Mouse (Mus musculus) heart, postnatal 0 days (tissue): ENCODE measurements around the gene Tbcd. TPM values are rescaled to one million over a fixed set of nuclear protein-coding genes. Genes with fewer than 3 reads are reported as not detected.

Experiments
- ATAC-seq: fragments of 200-750 bp; cut with Nextera tagmentation; 2 replicates; pipeline ENCODE4 v1.8.0; 2017; ENCODE audit warnings: low read depth, moderate number of reproducible peaks, moderate library complexity; ENCODE audit not compliant: insufficient read depth
- DNase-seq: peaks from one replicate; pipeline ENCODE4 v3.0.0-alpha.2; 2016; ENCODE audit warnings: low spot score
- H3K27ac ChIP-seq: fragments of 300-500 bp; sonication (generic); 2 replicates; pipeline ENCODE4 v1.5.1; 2014; ENCODE audit warnings: low read depth, mild to moderate bottlenecking
- H3K27me3 ChIP-seq: fragments of 300-500 bp; sonication (generic); 2 replicates; pipeline ENCODE4 v1.6.1; 2014; ENCODE audit warnings: low read length, mixed read lengths; ENCODE audit not compliant: control insufficient read depth, insufficient read depth
- H3K36me3 ChIP-seq: fragments of 300-500 bp; sonication (generic); replicated peaks from 2 replicates; pipeline ENCODE4 v1.6.1; 2014; ENCODE audit warnings: low read length, mixed read lengths; ENCODE audit not compliant: control insufficient read depth, insufficient read depth
- H3K4me1 ChIP-seq: fragments of 300-500 bp; sonication (generic); 2 replicates; pipeline ENCODE4 v1.6.1; 2014; ENCODE audit warnings: antibody characterized with exemption; ENCODE audit not compliant: control insufficient read depth, insufficient read depth
- H3K4me2 ChIP-seq: fragments of 300-500 bp; sonication (generic); 2 replicates; pipeline ENCODE4 v1.6.1; 2014; ENCODE audit warnings: low read depth, mild to moderate bottlenecking, low read length, moderate library complexity
- H3K4me3 ChIP-seq: fragments of 300-500 bp; sonication (generic); 2 replicates; pipeline ENCODE4 v1.5.1; 2014; ENCODE audit warnings: low read depth, low read length
- H3K9ac ChIP-seq: fragments of 300-500 bp; sonication (generic); replicated peaks from 2 replicates; pipeline ENCODE4 v1.6.1; 2014; ENCODE audit warnings: low read depth, low read length, mixed read lengths
- H3K9me3 ChIP-seq: fragments of 300-500 bp; sonication (generic); replicated peaks from 2 replicates; pipeline ENCODE4 v1.6.1; 2016; ENCODE audit warnings: low read length; ENCODE audit not compliant: control insufficient read depth
- CTCF ChIP-seq: IDR thresholded peaks from 2 replicates; pipeline ENCODE4 v1.5.1; 2016; ENCODE audit warnings: antibody characterized with exemption, control low read depth, low read depth
- EP300 ChIP-seq: IDR thresholded peaks from 2 replicates; pipeline ENCODE4 v1.6.1; 2016; ENCODE audit warnings: antibody characterized with exemption, low read depth
- WGBS: fragments of 180-500 bp; shearing (Covaris S2); extraction: QIAGEN DNeasy Blood & Tissue Kit; methylation state at CpG from one replicate; pipeline ENCODE4 v1.1.7; 2014; 5-methylcytosine and 5-hydroxymethylcytosine counted together
- polyA plus RNA-seq: library from polyadenylated mRNA; unstranded; fragments of >200 nt; fragmentation: Nextera tagmentation; extraction: Ambion mirVana; gene quantifications from 2 replicates; pipeline ENCODE4 v1.2.1, GENCODE M21; 2015
- total RNA-seq: library from RNA; depleted of rRNA; stranded (reverse); fragments of >200 nt; gene quantifications from 2 replicates; pipeline ENCODE4 v1.2.3, GENCODE M21; 2014; ENCODE audit warnings: low replicate concordance

Gene Tbcd
- total and polyA plus RNA-seq, 2 experiments from 2014 or later, result 16.1 to 29.1 TPM

GRCm38 (mm10) chr11:121552846-121553457 lies 101.2 kb downstream of the Tbcd start:
- no peak overlapping the region for H3K4me3 ChIP-seq
- no peak overlapping the region for H3K27ac ChIP-seq
- no peak overlapping the region for H3K4me2 ChIP-seq
- no peak overlapping the region for H3K9ac ChIP-seq
- 71% methylated on average over 7 of the region's 7 CpGs for WGBS
- ATAC-seq (no peak), DNase-seq (no peak)
- H3K4me1 ChIP-seq, result peaks cover 8% of the 10 kb centered on the region; the same call in 1 of the 2 replicates
- H3K9me3 ChIP-seq, result no peaks in the 10 kb centered on the region
- no peaks in the 10 kb centered on the region for H3K36me3 ChIP-seq
- H3K27me3 ChIP-seq, result no peaks in the 10 kb centered on the region
- TF ChIP-seq EP300 (no peak), CTCF (no peak)

DNA sequence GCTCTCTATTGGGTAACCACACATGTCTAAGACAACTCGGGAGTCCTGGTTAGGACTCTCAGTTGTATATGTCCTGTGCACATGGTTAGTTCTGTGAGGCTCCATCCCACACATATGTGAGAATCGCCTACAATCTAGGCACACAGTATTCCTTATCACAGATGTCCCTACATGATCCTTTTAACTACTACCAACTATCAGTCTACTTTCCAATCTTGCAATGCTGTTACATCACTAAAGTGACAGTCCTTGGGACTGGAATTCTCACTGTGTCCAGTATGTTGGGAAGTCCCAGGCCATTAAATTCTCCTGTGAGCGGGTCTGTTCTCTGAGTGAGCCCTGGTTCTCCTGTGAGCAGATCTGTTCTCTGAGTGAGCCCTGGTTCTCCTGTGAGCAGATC lies 101.7 kb downstream of the Tbcd start:
- TF ChIP-seq EP300 (no peak), CTCF (no peak)
- no peaks in the 10 kb centered on the region for H3K9me3 ChIP-seq
- no peaks in the 10 kb centered on the region for H3K27me3 ChIP-seq
- no peak for ATAC-seq
- no peak overlapping the region for H3K4me2 ChIP-seq
- H3K27ac ChIP-seq, result no peak overlapping the region
- no peak overlapping the region for H3K9ac ChIP-seq
- no peaks in the 10 kb centered on the region for H3K36me3 ChIP-seq
- 80% methylated on average over 3 of the region's 3 CpGs for WGBS
- no peak overlapping the region for H3K4me3 ChIP-seq
- H3K4me1 ChIP-seq, result peaks cover 8% of the 10 kb centered on the region; the same call in 1 of the 2 replicates
- no peak for DNase-seq

DNA sequence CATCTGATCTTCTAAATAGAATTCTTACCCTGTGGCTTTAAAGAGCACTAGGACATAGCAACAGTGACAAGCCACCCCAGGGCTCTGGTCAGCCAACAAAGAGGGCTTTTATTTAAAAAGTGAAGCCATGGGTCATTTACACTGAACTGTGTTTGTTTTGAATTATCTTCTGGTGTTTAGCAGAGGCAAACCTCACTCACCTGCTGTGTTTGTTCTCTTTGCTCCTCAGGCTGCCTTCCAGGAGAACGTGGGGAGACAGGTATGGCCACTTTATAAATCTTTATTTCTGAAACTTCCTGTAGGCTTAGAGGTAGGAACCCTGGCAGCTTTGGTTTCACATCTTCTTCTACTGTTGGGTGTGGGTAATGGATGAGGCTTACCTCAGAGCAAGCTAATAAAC lies 105.0 kb downstream of the Tbcd start:
- no peak overlapping the region for H3K4me3 ChIP-seq
- no peak for DNase-seq
- TF ChIP-seq CTCF (no peak), EP300 (no peak)
- H3K36me3 ChIP-seq, result no peaks in the 10 kb centered on the region
- H3K27me3 ChIP-seq, result no peaks in the 10 kb centered on the region
- H3K9ac ChIP-seq, result no peak overlapping the region
- WGBS, result 90% methylated on average over 1 of the region's 1 CpGs
- H3K4me1 ChIP-seq, result no peaks in the 10 kb centered on the region
- no peaks in the 10 kb centered on the region for H3K9me3 ChIP-seq
- H3K4me2 ChIP-seq, result no peak overlapping the region
- no peak for ATAC-seq
- no peak overlapping the region for H3K27ac ChIP-seq

- 97% methylated on average over 1 of the region's 1 CpGs for WGBS
- Histone ChIP-seq H3K27me3 (no peaks in the 10 kb centered on the region), H3K9me3 (no peaks in the 10 kb centered on the region), H3K36me3 (no peaks in the 10 kb centered on the region), H3K27ac (no peak overlapping the region), H3K4me2 (no peak overlapping the region), H3K4me1 (no peaks in the 10 kb centered on the region), H3K9ac (no peak overlapping the region), H3K4me3 (no peak overlapping the region)
- no peak for ATAC-seq
- TF ChIP-seq CTCF, result no peak
- TF ChIP-seq EP300, result no peak
- no peak for DNase-seq
These were observed 106.2 kb downstream of the Tbcd start for GRCm38 (mm10) chr11:121557946-121558345.

DNA sequence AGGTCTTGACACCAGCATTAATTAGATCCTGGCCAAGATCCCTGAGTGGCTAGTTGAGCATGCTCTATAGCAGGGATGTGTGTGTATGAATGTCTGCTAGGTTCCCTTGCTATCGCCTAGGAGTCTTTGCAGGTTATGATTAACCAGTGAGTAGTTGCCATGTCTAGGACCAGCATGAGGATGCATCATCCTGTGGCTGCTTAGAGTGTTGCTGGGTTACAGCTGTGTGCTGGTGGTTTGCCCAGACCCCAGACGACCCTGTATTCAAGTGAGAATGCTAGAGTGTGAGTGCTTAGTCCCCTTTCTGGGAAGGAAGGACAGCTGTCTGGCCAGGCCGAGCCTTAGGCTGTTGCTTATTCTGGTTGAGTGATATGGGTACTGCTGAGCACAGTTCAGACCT lies 106.8 kb downstream of the Tbcd start:
- H3K4me2 ChIP-seq, result no peak overlapping the region
- H3K9me3 ChIP-seq, result no peaks in the 10 kb centered on the region
- H3K4me3 ChIP-seq, result no peak overlapping the region
- TF ChIP-seq CTCF, result no peak
- TF ChIP-seq EP300, result no peak
- no peaks in the 10 kb centered on the region for H3K27me3 ChIP-seq
- H3K36me3 ChIP-seq, result no peaks in the 10 kb centered on the region
- no peaks in the 10 kb centered on the region for H3K4me1 ChIP-seq
- no peak overlapping the region for H3K9ac ChIP-seq
- DNase-seq (no peak), ATAC-seq (no peak)
- WGBS, result 80% methylated on average over 3 of the region's 3 CpGs
- no peak overlapping the region for H3K27ac ChIP-seq
